Mouse (Mus musculus): ENCODE measurements around the gene Best2. TPM values are rescaled to one million over a fixed set of nuclear protein-coding genes. Genes with fewer than 3 reads are reported as not detected.

Gene Best2
- total RNA-seq, 1 experiment from 2014 or later = not detected

DNA sequence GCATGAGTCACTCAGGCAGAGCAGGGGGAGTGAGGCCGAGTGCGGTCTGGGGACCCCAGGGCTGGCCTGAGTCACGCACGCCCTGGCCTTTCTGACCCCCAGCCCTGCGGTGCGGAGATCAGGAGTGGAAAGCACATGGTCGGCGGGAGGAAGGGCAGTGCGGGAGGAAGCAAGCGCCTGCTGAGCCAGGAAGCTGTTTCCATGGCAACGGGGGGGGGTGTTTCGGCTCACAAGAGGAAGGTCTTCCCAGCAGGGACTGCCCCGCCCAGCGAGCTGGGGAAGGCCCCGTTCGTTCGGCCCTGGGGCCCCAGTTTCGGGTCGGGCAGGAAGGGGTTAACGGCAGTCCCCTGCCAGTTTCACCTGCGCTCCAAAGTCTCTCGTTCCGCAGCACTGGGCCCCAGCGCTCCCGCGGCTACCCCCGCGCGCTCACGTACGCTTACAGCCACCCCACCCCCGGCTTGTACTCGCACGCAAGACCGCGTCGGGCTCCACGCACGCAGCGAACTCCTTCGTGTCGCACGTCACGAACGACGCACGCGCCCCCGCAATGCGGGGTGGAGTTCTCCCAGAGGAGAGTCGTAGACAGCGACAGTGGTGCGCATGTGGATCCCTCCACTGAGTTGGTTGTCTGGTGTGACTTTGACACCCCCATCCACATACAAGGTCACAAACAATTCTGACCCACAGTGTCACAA lies 28.5 kb downstream of the Best2 start:
- peak; percentile 55 for ATAC-seq (ENCODE audit: extremely low read depth, insufficient number of reproducible peaks, low FRiP score, poor library complexity, severe bottlenecking)

DNA sequence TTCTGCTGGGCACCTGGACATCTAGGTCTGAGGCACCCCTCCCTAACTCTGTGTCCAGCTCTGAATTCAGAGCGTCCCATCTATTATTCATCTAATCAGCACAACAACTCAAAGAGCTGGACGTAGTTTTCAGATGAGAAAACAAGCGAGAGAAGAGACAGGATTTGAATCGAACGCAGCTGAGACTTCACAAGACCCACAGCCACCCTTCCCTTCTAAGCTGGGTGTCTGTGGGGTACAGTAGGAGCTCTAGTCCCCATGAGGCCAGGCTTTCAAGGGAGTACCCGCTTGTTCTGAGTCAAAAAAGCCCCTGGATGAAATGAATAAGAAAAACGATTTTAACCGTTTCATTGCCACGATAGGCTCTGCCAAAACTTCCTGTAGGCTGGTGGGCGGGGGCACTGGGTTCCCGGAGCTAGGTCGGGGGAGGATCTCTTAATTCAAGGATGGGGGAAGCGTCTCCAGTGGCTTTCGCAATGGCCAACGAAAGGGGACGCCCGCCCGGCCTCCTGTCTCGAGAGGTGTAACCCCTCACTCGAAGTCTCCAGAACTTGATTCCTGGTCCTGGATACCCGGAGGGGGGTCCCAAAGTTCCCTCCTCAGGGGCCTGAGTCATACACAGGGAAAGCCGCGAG lies 29.2 kb downstream of the Best2 start:
- ATAC-seq (ENCODE audit: extremely low read depth, insufficient number of reproducible peaks, low FRiP score, poor library complexity, severe bottlenecking) = no peak

DNA sequence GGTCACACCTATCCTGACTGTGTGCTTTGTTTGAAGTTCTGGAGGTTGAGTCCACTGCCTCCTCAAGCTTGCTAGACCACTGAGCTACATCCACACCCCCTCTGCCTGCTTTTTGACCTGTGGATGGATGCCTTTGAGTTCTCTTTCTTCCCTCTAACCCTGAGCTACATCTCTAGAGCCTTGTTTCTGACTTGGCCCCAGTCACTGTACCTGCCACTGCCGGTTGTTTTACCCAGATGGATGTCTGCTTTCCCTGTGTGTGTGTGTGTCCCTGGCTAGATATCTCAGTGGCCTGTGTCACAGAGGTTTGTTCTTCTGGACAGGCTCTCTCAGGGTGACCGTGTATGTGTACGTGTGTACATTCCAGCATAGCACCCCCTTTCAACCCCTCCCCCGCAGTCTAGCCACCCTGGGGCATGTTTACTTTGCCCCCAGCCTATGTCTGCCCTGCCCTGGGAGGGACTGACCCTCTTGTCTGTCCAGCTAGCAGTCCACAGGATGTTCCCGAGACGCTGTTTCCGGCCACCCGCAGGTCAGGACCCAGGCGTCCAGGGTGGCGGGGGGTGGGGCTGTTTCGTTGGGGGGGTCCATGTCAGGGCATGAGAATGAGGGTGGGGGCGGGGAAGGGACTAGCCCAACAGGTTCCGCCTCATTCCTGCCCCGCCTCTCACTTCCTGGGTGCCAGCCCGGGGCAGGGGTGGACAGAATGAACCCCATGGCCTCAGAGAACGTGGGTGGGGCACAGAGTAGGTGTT lies 29.9 kb downstream of the Best2 start:
- no peak for ATAC-seq (ENCODE audit: extremely low read depth, insufficient number of reproducible peaks, low FRiP score, poor library complexity, severe bottlenecking)

DNA sequence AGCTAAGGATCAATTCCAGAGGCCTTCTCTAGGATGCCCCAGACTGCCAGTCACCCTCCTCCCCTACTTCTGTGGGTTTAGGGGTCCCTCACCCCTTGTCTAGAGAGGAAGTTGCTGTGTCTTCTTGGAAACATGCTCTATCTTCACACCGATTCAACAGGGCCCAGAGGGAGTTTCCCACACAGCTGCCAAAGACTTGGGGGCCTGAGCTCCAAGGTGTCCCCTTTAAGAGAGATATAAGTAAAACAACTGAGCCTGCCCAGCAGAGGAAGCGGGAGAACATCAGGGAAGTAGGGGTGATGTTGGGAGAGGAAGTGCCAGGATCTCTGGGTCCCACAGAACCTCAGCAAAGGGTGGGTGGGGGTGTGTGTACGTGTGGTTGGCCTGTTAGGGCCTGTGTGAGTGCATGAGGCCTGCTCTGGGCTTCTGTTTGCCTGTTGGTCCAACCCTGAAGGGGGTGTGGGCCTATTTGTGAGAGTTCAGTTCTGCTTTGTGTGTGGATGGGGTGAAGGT lies 31.8 kb downstream of the Best2 start:
- no peak for ATAC-seq (ENCODE audit: extremely low read depth, insufficient number of reproducible peaks, low FRiP score, poor library complexity, severe bottlenecking)

DNA sequence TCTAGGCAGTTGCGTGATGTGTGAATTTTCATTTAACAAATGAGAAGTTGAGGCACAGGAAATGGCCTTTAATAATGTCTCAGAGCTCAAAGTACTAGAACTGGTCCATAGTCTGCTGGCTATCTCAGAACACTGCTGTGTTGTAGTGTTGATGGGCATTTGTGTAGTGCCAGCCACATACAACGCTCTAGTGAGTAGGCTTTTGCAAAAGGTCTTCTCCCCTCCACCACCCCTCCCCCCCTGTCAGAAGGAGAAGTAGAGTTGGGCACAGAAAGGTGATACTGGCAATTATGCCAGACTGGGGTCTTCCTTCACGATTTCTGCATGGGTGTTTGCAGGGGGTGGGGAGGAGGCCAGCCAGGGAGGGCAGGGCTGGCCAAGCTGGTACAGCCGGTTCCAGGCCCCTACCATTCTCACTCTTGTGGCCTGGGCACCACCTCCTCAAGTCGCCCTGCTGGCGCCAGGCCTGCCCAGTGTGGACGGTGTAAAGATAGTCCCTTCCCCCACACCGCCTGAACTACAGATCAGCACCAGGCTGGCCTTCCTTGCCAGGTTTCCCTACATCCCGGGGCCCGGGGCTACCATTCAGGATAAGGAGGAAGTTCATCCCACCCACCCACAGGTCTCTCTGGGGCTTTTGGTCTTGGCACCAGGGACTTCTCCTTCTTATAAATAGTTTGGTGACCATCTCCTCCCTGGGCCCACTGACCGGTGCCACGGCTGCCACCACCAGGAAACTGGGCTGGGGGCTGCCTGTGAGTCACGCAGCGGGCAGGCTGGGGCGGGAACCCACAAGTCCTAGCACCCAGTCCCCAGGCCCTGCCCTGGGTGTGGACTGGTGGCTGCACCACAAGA lies 32.5 kb downstream of the Best2 start:
- ATAC-seq (ENCODE audit: extremely low read depth, insufficient number of reproducible peaks, low FRiP score, poor library complexity, severe bottlenecking) = no peak

DNA sequence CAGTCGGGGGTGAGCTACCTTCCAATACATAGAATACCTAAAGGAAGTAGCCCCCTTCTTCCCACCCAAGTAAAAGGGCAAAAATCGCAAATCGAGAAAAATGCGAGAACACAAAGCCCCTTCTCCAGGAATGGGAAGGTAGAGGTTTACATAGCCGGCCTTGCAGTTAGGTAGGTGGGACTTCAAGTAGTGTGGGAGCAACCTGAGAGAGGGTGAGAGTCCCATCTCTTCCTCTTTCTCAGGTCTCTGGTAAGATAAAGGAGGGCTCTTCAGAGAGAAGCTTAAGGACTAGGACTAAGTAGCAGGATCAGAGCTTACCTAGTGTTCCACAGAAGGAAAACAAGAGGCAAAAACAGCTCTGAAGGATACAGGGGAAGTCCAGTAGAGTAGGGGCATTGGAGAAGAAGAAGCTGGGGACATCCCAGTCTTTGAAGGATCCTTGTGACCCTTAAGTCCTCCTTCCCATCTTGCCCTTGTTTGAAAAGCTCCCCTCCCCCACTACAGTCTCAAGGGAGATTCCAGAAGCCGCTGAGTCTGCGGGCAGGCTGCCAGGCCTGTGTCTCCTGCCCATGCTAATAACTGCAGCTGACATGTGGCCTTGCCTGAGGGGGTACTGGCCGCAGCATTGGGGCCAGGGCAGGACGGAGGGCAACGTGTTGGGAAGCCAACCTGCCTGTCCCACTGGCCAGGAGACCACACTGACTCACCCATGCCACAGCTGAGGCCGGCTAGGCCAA lies 33.5 kb downstream of the Best2 start:
- ATAC-seq (ENCODE audit: extremely low read depth, insufficient number of reproducible peaks, low FRiP score, poor library complexity, severe bottlenecking) = no peak

DNA sequence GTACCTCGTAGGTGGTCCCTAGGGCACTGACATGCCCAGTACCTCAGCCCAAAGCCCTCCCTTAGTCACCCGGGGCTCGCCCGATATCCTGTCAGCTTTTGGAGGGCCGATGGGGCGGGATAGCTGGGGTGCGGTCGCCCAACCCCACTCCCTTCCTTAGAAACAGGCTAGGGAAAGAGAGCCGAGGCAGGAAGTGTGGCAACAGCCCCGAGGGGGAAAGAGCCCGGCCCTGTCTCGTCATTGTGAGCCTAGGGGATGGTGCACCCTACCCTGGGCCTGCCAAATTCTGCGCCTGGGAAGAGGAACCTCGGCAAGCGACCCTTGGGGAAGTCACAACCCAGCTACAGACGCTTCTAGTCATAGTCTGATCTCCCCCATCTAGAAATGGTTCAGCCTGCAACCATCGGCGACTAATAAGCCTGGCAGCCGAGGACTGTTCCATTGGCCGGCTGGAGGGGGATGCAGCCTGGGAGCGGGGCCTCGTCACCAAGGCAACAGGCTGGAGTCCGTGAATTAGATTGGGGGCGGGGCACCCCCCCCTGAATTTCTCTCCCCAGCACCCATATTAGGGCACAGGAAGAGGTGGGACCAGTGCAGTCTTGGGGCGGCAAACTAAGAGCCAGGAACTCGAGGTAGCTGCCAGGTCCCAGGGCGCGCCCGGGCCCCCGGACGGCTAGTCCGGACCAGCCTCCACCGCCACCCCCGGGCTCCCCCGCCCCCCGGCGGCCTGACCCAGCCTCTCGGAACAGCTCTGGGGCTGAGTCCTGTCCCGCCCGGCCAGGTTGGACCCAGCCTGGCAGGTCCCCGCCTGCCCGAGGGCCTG lies 34.5 kb downstream of the Best2 start:
- ATAC-seq (ENCODE audit: extremely low read depth, insufficient number of reproducible peaks, low FRiP score, poor library complexity, severe bottlenecking) = peak; percentile 42

DNA sequence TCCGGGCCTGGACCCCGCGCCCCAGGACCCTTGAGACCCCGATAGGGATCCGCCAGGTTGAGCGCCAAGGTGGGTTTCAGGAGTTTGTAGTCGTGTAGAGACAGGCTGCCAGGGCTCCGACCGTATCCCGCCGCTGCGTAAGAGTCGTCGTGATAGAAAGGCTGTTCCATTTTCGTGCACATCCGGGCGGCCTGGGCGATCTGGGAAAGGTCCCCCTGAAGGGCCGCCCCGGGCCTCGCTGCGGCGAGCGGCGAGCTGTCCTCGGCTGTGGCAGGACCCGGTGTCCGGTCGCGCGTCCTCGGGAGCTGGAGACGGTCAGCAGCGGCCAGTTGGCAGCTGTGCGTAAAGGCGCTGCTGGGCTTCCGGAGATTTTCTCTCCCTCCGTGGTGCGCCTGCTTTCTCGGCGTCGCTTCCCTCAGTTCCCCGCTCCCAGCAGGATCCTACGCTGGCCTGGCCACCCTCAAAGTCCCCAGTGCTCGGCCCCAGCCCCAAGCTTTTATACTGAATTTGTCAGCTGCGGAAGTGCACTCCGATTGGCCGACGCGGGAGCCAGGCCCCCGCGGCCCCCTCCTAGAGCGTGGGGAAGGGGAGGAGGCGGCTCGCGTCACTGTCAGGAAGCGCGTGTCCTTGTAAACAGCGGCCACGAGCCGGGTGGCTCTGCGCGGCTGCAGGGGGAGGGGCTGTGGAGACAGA lies 35.9 kb downstream of the Best2 start, which contains the start of gene Junb:
Gene Junb, minus strand, starts transcription at position 471 of the 693 bp plus-strand sequence.
- ATAC-seq (ENCODE audit: extremely low read depth, insufficient number of reproducible peaks, low FRiP score, poor library complexity, severe bottlenecking) = peak; percentile 37

DNA sequence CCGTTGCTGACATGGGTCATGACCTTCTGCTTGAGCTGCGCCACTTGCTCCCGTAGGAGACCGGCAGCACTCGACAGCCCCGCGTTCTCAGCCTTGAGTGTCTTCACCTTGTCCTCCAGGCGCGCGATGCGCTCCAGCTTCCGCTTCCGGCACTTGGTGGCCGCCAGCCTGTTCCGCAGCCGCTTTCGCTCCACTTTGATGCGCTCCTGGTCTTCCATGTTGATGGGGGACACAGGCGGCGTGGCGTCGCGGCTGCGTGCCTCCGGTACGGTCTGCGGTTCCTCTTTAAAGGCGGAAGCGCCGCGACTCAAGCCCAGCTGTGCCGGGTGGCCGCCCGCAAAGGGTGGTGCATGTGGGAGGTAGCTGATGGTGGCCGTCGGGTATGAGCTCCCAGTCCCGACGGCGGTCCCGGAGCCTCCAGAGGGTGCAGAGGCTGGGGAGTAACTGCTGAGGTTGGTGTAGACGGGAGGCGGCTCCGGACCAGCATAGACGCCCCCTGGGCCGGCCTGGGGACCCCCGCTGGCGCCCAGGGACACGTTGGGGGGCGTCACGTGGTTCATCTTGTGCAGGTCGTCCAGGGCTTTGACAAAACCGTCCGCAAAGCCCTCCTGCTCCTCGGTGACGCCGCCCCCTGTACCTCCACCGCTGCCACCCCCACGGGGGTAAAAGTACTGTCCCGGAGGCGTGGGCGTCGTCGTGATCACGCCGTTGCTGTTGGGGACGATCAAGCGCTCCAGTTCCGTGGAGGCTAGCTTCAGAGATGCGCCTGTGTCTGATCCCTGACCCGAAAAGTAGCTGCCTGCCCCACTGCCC lies 36.7 kb downstream of the Best2 start:
- ATAC-seq (ENCODE audit: extremely low read depth, insufficient number of reproducible peaks, low FRiP score, poor library complexity, severe bottlenecking) = 0 out of 2 replicates have a peak, but pooled peaks have one; percentile 0

DNA sequence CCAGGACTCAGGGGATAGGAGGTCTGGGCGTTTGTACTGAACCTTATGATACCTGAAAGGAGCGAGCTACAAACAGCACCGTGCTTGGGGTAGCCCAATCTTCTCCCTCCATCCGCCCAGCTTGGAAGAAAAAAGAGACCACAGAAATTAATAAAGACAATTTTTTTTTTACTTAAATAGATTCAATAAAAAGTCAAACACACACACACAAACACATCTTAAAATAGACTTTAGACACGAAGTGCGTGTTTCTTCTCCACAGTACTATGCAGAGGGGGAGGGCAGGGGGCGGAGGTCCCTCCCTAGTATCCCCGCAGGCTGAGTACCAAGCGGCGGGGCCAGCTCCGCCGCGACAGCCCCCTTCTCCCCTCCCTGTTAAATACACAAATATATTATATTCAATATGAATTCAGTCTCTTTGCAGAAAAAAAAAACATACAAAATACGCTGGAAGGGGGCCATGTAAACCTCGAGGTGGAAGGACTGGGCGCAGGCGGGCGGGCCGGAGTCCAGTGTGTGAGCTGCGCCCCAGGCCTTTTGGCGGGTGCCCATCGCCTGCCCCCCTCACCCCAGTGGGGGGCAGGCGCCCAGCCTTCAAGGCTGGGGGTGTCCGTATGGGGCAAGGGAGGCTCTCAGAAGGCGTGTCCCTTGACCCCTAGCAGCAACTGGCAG lies 37.4 kb downstream of the Best2 start:
- ATAC-seq (ENCODE audit: extremely low read depth, insufficient number of reproducible peaks, low FRiP score, poor library complexity, severe bottlenecking) = no peak

DNA sequence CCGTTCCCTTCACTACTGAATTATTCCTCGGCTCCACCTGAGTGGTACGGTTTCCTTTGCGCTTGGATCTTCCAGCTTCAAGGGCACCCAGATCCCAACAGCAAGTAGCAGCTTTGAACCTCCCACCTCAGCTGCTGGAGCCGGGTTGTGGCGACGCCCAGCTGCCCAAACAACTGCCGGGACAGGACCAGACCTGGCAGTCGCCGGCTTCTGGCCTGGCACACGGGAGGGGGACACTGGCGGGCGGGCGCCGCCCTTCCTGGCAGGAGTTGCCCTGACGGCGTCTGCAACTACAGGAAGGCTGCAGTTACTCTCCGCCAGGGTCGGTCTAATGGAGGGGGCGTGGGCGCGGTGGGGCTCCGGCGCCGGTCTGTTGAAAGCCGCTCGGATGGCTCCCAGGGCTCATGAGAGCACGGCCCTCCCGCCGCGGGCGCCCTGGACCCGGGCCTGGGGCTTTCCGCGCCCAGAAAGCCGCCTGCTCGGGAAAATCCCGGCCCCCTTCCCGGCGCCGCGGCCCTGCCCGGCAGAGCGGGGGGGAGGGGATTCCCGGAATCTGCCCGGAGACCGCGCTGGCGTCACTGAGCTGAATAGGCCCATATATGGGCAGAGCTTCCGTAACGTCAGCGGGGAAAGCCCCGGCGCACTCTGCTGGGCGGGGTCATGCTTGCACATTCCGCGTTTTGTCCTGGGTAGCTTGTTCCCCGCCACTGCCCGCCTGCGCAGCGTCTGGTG lies 38.1 kb downstream of the Best2 start:
- peak; percentile 18; the same call in 1 of the 2 replicates for ATAC-seq (ENCODE audit: extremely low read depth, insufficient number of reproducible peaks, low FRiP score, poor library complexity, severe bottlenecking)

DNA sequence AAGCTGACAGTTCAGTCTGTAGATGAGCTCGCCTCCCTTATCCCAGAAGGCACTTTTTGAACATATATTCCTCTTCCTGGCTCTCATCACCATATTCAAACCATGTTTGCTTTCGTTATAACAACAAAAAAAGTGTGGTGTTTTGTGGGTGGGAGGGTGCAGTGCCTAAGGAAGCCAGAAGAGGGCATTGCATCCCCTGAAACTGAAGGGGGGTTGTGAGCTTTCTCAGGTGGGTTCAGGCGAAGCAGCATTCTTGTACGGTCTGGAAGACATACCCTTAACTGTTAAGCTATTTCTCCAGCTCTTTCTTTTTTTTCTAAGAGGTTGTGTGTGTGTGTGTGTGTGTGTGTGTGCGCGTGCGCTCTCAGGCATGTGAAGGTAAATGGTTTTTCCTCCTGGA lies 38.9 kb downstream of the Best2 start:
- ATAC-seq (ENCODE audit: extremely low read depth, insufficient number of reproducible peaks, low FRiP score, poor library complexity, severe bottlenecking) = 0 out of 2 replicates have a peak, but pooled peaks have one; percentile 2

DNA sequence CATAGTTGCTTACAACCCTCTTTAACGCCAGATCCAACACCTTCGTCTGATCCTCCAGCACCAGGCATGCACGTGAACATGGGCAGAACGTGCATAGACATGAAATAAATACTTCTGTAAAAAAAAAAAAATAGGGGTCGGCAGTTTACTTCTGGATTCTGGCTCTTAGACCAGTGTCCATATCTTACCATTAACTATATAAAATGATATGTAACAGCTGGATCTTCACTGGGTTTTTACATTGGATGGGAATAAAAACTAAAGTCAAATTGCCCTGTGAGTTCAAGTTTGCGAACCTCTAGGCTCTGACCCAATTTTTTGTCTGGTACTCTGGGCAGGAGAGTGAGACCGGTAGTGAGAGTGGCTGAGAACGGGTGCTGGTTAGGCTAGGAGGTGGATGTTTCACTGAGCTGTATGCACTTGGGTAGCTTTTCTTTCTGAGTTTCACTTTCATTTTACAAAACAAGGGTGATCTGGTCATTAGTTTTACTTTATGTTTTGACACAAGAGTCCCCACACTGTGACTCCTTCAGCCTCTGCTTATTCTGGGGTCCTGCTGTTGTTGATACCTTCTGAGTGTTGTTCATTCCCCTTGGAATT lies 39.7 kb downstream of the Best2 start:
- no peak for ATAC-seq (ENCODE audit: extremely low read depth, insufficient number of reproducible peaks, low FRiP score, poor library complexity, severe bottlenecking)

DNA sequence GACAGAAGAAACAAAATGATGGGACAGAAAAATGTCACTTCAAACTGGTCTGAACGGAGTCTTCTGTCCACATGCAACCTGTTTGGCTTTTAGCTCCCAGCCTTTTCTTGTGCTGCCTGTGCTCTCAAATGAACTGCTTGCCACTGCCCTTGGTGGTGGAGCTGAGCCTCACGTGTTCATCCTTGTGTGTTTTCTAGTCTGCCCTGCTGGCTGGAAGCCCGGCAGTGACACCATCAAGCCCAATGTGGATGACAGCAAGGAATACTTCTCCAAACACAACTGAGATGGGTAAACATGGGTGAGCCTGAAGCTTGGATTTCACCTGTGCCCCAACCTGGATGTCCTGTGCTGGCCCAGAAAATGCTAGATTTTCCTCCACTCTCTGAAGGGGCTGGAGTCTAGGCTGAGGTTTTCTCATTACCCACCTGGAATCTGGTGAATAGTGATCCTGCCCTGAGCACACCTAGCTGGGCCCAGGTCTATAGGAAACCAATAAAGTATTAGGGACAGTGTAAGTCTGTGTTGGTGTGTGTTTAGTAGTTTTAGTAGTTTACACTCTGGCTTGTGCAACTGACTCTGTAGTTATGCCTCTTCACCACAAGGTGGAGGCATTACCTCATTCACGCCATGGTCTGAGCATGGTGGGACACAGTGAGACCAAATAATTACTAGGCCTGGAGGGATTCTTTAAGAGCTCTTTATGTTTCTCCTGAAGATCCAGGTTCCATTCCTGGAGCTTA lies 40.4 kb downstream of the Best2 start:
- peak; percentile 6; the same call in 1 of the 2 replicates for ATAC-seq (ENCODE audit: extremely low read depth, insufficient number of reproducible peaks, low FRiP score, poor library complexity, severe bottlenecking)

Data from neutrophil, adult 5-6 weeks (primary cell).